Mouse (Mus musculus): ENCODE data around the gene Malrd1.

- TF ChIP-seq GATA1 (IDR thresholded peaks at IDR 0.05; ENCODE audit: borderline replicate concordance, low read length) (no peak), FLI1 (IDR thresholded peaks at IDR 0.05; ENCODE audit: low read length) (no peak)
Measured at GRCm38 (mm10) chr2:15869380-15869779, 343.1 kb downstream of the Malrd1 start.
